Mouse (Mus musculus) G1E (cell line): ENCODE measurements at regions not wholly inside any gene's neighbourhood (a gene's known extent, or its start where the extent isn't known, plus 50 kb on each side); places are given as distances from the start of the nearest gene placed in this dataset.

Source experiments
- CTCF ChIP-seq: IDR thresholded peaks from 2 replicates; pipeline ENCODE4 v1.5.1; 2012; ENCODE audit warnings: low read depth, low read length, inconsistent platforms, mixed read lengths
- TAL1 ChIP-seq: conservative IDR thresholded peaks from 2 replicates; pipeline ENCODE4 v1.6.1; 2012; ENCODE audit warnings: low read depth, low read length, inconsistent platforms, mixed read lengths

DNA sequence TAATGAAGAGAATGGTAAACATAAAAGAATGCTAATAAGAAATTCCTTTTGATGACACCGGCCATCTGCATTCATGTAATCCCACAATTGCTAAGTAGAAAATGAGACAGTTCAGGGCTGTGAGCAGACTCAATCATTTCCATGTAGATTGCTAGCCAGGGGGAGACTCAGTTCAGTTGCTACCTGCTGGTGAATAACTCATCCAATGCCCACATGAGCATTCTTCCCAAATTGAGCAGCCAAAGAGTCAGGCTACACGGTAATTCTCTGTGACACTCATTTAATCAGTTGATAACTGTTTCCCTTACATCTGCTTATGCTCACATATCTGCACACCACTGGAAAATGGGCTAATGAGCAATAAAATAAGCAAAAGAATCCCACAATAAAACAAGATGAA is 345.0 kb downstream of the Ipo11 start:
- TF ChIP-seq CTCF, result no peak
- TF ChIP-seq TAL1, result no peak
